Mouse (Mus musculus): Measurements from ENCODE around the gene Myf5. TPM values are rescaled to one million over a fixed set of nuclear protein-coding genes. Genes with fewer than 3 reads are reported as not detected.

Gene Myf5
- polyA plus RNA-seq, 1 experiment from 2014 or later = not detected

Small RNA genes lying within 50 kb of the gene (microRNA-seq; reads per million reads assigned to microRNA genes)
- gene Gm44403 = not detected

Other genes starting within 250 kb of the Myf5 start
- 32.6 and 35.0 TPM in 2 replicates for gene Lin7a, start 214.4 kb downstream of the Myf5 start, polyA plus RNA-seq (2015; fragmentation: Nextera tagmentation; extraction: Ambion mirVana)
- 0.12 TPM in 1 of 2 replicates, not detected in the other for gene Myf6, start 8.6 kb upstream of the Myf5 start, polyA plus RNA-seq (2015; fragmentation: Nextera tagmentation; extraction: Ambion mirVana)
- gene Ptprq, start 233.9 kb upstream of the Myf5 start, polyA plus RNA-seq (2015; fragmentation: Nextera tagmentation; extraction: Ambion mirVana) = 0.08 and 0.13 TPM in 2 replicates